Mouse (Mus musculus) forebrain, embryonic 11.5 days (tissue): Measurements from ENCODE around the gene Ly6g6d. TPM values are rescaled to one million over a fixed set of nuclear protein-coding genes. Genes with fewer than 3 reads are reported as not detected.

Experiments
- ATAC-seq: fragments of 200-750 bp; cut with Nextera tagmentation; replicated peaks from 2 replicates; pipeline ENCODE4 v1.8.0; 2017; ENCODE audit warnings: moderate TSS enrichment; ENCODE audit not compliant: low FRiP score
- DNase-seq: peaks from one replicate; pipeline ENCODE4 v3.0.0-alpha.2; 2017; ENCODE audit warnings: low spot score
- H3K27ac ChIP-seq: fragments of 300-500 bp; sonication (generic); 2 replicates; pipeline ENCODE4 v1.5.1; 2014; ENCODE audit warnings: low read depth, low read length
- H3K27me3 ChIP-seq: fragments of 300-500 bp; sonication (generic); 2 replicates; pipeline ENCODE4 v1.6.1; 2014; ENCODE audit warnings: mild to moderate bottlenecking, low read length, mixed read lengths; ENCODE audit not compliant: control insufficient read depth, insufficient read depth
- H3K36me3 ChIP-seq: fragments of 300-500 bp; sonication (generic); 2 replicates; pipeline ENCODE4 v1.6.1; 2014; ENCODE audit warnings: mild to moderate bottlenecking, low read length, moderate library complexity, mixed read lengths; ENCODE audit not compliant: control insufficient read depth, insufficient read depth
- H3K4me1 ChIP-seq: fragments of 300-500 bp; sonication (generic); replicated peaks from 2 replicates; pipeline ENCODE4 v1.6.1; 2014; ENCODE audit warnings: low read length, mixed read lengths; ENCODE audit not compliant: control insufficient read depth, insufficient read depth
- H3K4me2 ChIP-seq: fragments of 300-500 bp; sonication (generic); 2 replicates; pipeline ENCODE4 v1.6.1; 2014; ENCODE audit warnings: low read depth, mild to moderate bottlenecking, low read length, moderate library complexity, mixed read lengths; ENCODE audit not compliant: severe bottlenecking
- H3K4me3 ChIP-seq: fragments of 300-500 bp; sonication (generic); 2 replicates; pipeline ENCODE4 v1.5.1; 2014; ENCODE audit warnings: low read depth, low read length
- H3K9ac ChIP-seq: fragments of 300-500 bp; sonication (generic); 2 replicates; pipeline ENCODE4 v1.6.1; 2014; ENCODE audit warnings: low read length
- H3K9me3 ChIP-seq: fragments of 300-500 bp; sonication (generic); 2 replicates; pipeline ENCODE4 v1.6.1; 2016; ENCODE audit warnings: low read length, mixed read lengths; ENCODE audit not compliant: control insufficient read depth
- WGBS: fragments of 180-500 bp; shearing (Covaris S2); extraction: QIAGEN DNeasy Blood & Tissue Kit; methylation state at CpG from one replicate; pipeline ENCODE4 v1.1.7; 2014; 5-methylcytosine and 5-hydroxymethylcytosine counted together
- polyA plus RNA-seq: library from polyadenylated mRNA; unstranded; fragments of >200 nt; fragmentation: Nextera tagmentation; extraction: Ambion mirVana; gene quantifications from 2 replicates; pipeline ENCODE4 v1.2.1, GENCODE M21; 2014

Gene Ly6g6d
- polyA plus RNA-seq, 1 experiment from 2014 or later = 1.8 TPM

DNA sequence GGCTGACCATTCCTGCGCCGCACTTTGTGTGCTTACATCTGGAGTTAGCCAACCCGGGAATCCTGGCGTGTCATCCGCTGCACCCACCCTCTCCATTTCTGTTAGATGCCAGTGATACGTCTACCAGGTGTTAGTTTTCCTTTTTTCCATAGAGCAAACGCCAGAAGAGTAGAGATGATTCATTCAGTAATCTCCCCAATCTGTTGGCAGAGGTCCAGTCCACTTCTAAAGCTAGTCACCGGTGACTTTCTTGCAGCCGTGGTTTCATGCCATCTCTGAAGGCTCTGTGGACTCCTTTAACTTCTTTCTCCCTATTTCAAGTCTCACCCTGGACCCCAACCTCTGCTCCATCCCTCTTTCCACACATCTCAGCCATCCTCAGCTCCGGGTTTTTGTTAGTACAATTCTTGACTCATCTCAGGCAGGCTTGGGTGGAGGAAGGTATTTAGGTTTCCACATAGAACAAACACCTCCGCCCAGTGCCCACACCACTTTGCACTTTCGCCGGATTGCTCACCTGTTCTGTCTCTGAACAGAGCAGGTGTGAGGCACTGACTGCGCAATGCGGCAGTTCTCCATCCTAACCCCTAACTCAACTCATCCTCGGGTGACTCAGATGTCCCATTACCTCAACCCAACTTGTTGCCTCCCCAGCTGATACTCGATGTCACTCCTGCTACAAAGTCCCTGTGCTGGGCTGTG is 9.5 kb downstream of the Ly6g6d start:
- Histone ChIP-seq H3K27ac (no peak overlapping the region), H3K9ac (no peak overlapping the region), H3K36me3 (no peaks in the 10 kb centered on the region), H3K9me3 (no peaks in the 10 kb centered on the region), H3K4me1 (peaks cover 6% of the 10 kb centered on the region; the same call in 1 of the 2 replicates), H3K4me2 (no peak overlapping the region), H3K4me3 (no peak overlapping the region), H3K27me3 (peaks cover 14% of the 10 kb centered on the region)
- DNase-seq (no peak), ATAC-seq (no peak)
- WGBS = 88% methylated on average over 17 of the region's 17 CpGs

DNA sequence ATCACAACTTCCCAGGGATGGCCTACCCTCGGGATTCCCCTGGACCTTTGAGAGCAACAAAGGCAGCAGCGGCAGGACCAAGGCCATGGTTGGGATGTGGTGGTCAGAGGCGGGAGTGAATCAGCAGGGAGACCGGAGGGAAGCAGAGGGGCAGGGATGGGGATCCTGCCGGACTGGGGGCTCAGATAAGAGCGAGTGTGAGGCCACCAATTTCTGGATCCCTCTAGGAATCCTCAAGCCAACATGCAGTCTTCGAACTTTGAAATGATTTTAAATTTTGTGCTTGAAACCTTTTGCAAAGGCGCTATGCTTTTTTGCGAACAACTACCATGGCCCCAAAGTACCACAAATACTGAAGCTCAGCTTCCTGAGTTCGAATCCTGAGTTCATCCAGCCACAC is 11.8 kb downstream of the Ly6g6d start, which contains the start of gene Mpig6b:
Gene Mpig6b, minus strand, starts transcription at position 101 of the 400 bp plus-strand sequence.
- ATAC-seq = no peak
- Histone ChIP-seq H3K27ac (no peak within 1 kb of the TSS), H3K27me3 (peaks cover 14% of the 10 kb centered on the region), H3K36me3 (peaks cover 6% of the 10 kb centered on the region; the same call in 1 of the 2 replicates), H3K9ac (peak within 1 kb of the TSS; percentile 48), H3K4me3 (peak within 1 kb of the TSS; percentile 6), H3K9me3 (no peaks in the 10 kb centered on the region), H3K4me1 (peaks cover 6% of the 10 kb centered on the region; the same call in 1 of the 2 replicates), H3K4me2 (peak within 1 kb of the TSS; percentile 37)
- 44% methylated on average over 10 of the region's 10 CpGs for WGBS
- no peak for DNase-seq

GRCm38 (mm10) chr17:35064951-35065947 is 12.6 kb downstream of the Ly6g6d start, which contains the start of gene Ly6g6c:
Gene Ly6g6c (plus strand): TSS chr17:35065388.
- Histone ChIP-seq H3K4me3 (peak within 1 kb of the TSS; percentile 6), H3K4me1 (peaks cover 13% of the 10 kb centered on the region)

GRCm38 (mm10) chr17:35064378-35064877 is 13.4 kb downstream of the Ly6g6d start:
- Histone ChIP-seq H3K27ac (no peak overlapping the region), H3K4me2 (peak overlapping the region; percentile 37; the same call in 1 of the 2 replicates), H3K4me3 (no peak overlapping the region), H3K36me3 (peaks cover 7% of the 10 kb centered on the region; the same call in 1 of the 2 replicates), H3K9ac (no peak overlapping the region), H3K9me3 (no peaks in the 10 kb centered on the region), H3K4me1 (peaks cover 14% of the 10 kb centered on the region), H3K27me3 (peaks cover 14% of the 10 kb centered on the region)
- WGBS = 34% methylated on average over 10 of the region's 10 CpGs
- DNase-seq (no peak), ATAC-seq (no peak)

More at GRCm38 (mm10) chr17:35064951-35065947, 12.6 kb downstream of the Ly6g6d start, which contains the start of gene Ly6g6c:
- peak; percentile 67 for DNase-seq
- peak within 1 kb of the TSS; percentile 37 for H3K4me2 ChIP-seq
- H3K9ac ChIP-seq = peak within 1 kb of the TSS; percentile 48
- no peak for ATAC-seq
- peaks cover 14% of the 10 kb centered on the region for H3K27me3 ChIP-seq
- under 1% methylated on average over 48 of the region's 48 CpGs for WGBS
- H3K36me3 ChIP-seq = peaks cover 7% of the 10 kb centered on the region; the same call in 1 of the 2 replicates
- H3K27ac ChIP-seq = no peak within 1 kb of the TSS
- H3K9me3 ChIP-seq = no peaks in the 10 kb centered on the region

DNA sequence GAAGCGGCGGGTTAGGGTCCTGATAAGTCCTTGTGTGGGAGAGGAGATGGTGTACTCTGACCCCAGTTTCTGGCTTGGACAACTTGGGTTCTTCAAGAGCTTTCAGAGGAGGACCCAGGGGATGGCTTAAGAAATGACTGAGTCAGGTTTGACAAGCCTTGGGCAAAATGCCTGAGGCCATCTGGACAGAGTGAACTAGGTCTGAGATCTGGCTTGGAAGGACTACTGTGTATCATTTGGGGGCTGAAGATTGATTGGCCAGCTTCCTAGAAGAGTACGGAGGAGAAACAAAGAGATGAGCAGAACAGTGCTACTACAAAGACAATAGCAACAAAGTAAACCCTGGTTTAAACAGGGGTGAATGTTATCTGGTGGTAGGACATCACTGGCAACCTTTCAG is 14.4 kb downstream of the Ly6g6d start:
- Histone ChIP-seq H3K4me1 (peaks cover 17% of the 10 kb centered on the region), H3K4me3 (no peak overlapping the region), H3K27me3 (peaks cover 14% of the 10 kb centered on the region), H3K36me3 (peaks cover 7% of the 10 kb centered on the region; the same call in 1 of the 2 replicates), H3K27ac (no peak overlapping the region), H3K9me3 (no peaks in the 10 kb centered on the region), H3K9ac (no peak overlapping the region), H3K4me2 (no peak overlapping the region)
- DNase-seq (no peak), ATAC-seq (no peak)
- WGBS = 93% methylated on average over 3 of the region's 3 CpGs

GRCm38 (mm10) chr17:35061299-35061698 is 16.6 kb downstream of the Ly6g6d start:
- WGBS = 88% methylated on average over 8 of the region's 8 CpGs
- no peak overlapping the region for H3K4me3 ChIP-seq
- H3K9me3 ChIP-seq = no peaks in the 10 kb centered on the region
- H3K27me3 ChIP-seq = peaks cover 10% of the 10 kb centered on the region
- H3K27ac ChIP-seq = no peak overlapping the region
- no peak overlapping the region for H3K9ac ChIP-seq
- ATAC-seq (no peak), DNase-seq (peak; percentile 45)
- peaks cover 8% of the 10 kb centered on the region; the same call in 1 of the 2 replicates for H3K36me3 ChIP-seq
- no peak overlapping the region for H3K4me2 ChIP-seq
- peaks cover 17% of the 10 kb centered on the region for H3K4me1 ChIP-seq

DNA sequence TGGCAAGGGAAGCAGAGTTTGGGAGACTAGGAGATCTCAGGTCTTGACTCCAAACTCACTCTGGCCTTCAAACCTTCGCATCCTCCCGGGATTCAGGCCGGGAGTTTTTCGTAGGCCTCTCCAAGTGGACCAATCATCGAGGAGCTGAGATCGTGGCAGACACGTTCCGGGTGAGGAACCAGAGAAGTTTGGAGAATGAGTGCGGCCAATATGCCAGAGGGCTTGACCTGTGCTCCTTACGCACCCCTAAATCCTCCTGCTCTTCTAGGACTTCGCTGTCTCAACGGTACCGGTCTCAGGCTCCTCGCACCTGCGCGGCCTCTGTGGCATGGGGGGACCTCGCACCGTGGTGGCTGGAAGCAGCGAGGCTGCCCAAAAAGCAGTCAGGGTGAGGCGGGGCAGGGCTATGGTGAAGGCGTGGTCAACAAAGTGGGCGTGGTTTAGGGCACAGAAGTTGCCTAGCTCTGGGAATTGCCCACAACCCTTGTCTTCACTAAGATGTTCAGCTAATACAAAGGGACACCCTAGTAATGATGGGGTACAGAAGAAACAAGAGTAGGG is 17.0 kb downstream of the Ly6g6d start:
- peaks cover 11% of the 10 kb centered on the region; the same call in 1 of the 2 replicates for H3K36me3 ChIP-seq
- H3K9ac ChIP-seq = peak overlapping the region; percentile 72; the same call in 1 of the 2 replicates
- WGBS = 63% methylated on average over 22 of the region's 22 CpGs

More for the DNA sequence above, 17.0 kb downstream of the Ly6g6d start:
- H3K4me3 ChIP-seq = peak overlapping the region; percentile 64
- H3K4me2 ChIP-seq = peak overlapping the region; percentile 73; the same call in 1 of the 2 replicates
- H3K9me3 ChIP-seq = no peaks in the 10 kb centered on the region
- DNase-seq (no peak), ATAC-seq (no peak)
- peaks cover 17% of the 10 kb centered on the region for H3K4me1 ChIP-seq
- peaks cover 6% of the 10 kb centered on the region; the same call in 1 of the 2 replicates for H3K27me3 ChIP-seq
- no peak overlapping the region for H3K27ac ChIP-seq
